Mouse (Mus musculus): ENCODE measurements around the gene Sh3bp1.

Gene Sh3bp1

GRCm38 (mm10) chr15:78940325-78940724 lies 40.8 kb downstream of the Sh3bp1 start:
- no peak for DNase-seq (ENCODE audit: low read depth in 1 of 2, low spot score in 2 of 2)

- DNase-seq (ENCODE audit: low read depth in 1 of 2, low spot score in 2 of 2) = peak in 1 of 2 experiments; percentile 53
Measured at GRCm38 (mm10) chr15:78942663-78943062, 43.1 kb downstream of the Sh3bp1 start.

- DNase-seq (ENCODE audit: low read depth in 1 of 2, low spot score in 2 of 2) = no peak
Measured at GRCm38 (mm10) chr15:78946232-78946631, 46.7 kb downstream of the Sh3bp1 start.

GRCm38 (mm10) chr15:78947657-78948056 lies 48.1 kb downstream of the Sh3bp1 start, which contains the start of gene Triobp:
Gene Triobp (plus strand): TSS chr15:78947724.
- peak in 1 of 2 experiments; percentile 61 for DNase-seq (ENCODE audit: low read depth in 1 of 2, low spot score in 2 of 2)

GRCm38 (mm10) chr15:78948152-78948725 lies 48.7 kb downstream of the Sh3bp1 start:
- DNase-seq (ENCODE audit: low read depth in 1 of 2, low spot score in 2 of 2) = no peak

- DNase-seq (ENCODE audit: low read depth in 1 of 2, low spot score in 2 of 2) = no peak
Measured at GRCm38 (mm10) chr15:78948883-78949282, 49.3 kb downstream of the Sh3bp1 start.

GRCm38 (mm10) chr15:78955663-78956062 lies 56.1 kb downstream of the Sh3bp1 start:
- DNase-seq (ENCODE audit: low read depth in 1 of 2, low spot score in 2 of 2) = no peak

GRCm38 (mm10) chr15:78956351-78956750 lies 56.8 kb downstream of the Sh3bp1 start:
- no peak for DNase-seq (ENCODE audit: low read depth in 1 of 2, low spot score in 2 of 2)

- DNase-seq (ENCODE audit: low read depth in 1 of 2, low spot score in 2 of 2) = no peak
Measured at GRCm38 (mm10) chr15:78957021-78957420, 57.5 kb downstream of the Sh3bp1 start.

- no peak for DNase-seq (ENCODE audit: low read depth in 1 of 2, low spot score in 2 of 2)
Measured at GRCm38 (mm10) chr15:78959537-78959936, 60.0 kb downstream of the Sh3bp1 start.

GRCm38 (mm10) chr15:78960088-78960487 lies 60.5 kb downstream of the Sh3bp1 start:
- DNase-seq (ENCODE audit: low read depth in 1 of 2, low spot score in 2 of 2) = no peak

Measured in monocyte, adult 2 months (primary cell).